Mouse (Mus musculus) brain, embryonic 14.5 days (tissue): ENCODE data around the gene Trim44. TPM values are rescaled to one million over a fixed set of nuclear protein-coding genes. Genes with fewer than 3 reads are reported as not detected.
A peak's percentile ranks its signal among the peaks of the same experiment; 100 is the strongest.

Source experiments
- DNase-seq: peaks from one replicate; pipeline ENCODE4 v3.0.0-alpha.2; 2011; ENCODE audit warnings: low read depth
- CTCF ChIP-seq: fragments of 200-500 bp; IDR thresholded peaks from 2 replicates; pipeline ENCODE4 v1.5.1; 2012; ENCODE audit warnings: inconsistent platforms, mild to moderate bottlenecking, moderate library complexity, borderline replicate concordance; ENCODE audit not compliant: insufficient read depth, insufficient read length; ENCODE audit errors: extremely low read depth
- POLR2A ChIP-seq: fragments of 200-500 bp; IDR thresholded peaks from 2 replicates; pipeline ENCODE4 v1.6.1; 2012; ENCODE audit warnings: mild to moderate bottlenecking, inconsistent platforms, borderline replicate concordance; ENCODE audit not compliant: poor library complexity, insufficient read depth, insufficient read length, severe bottlenecking; ENCODE audit errors: extremely low read depth
- polyA plus RNA-seq: library from polyadenylated mRNA; depleted of rRNA; stranded (reverse); fragments of >200 nt; gene quantifications from 2 replicates; pipeline ENCODE4 v1.2.3, GENCODE M21; 2012; rRNA removed

The Trim44 gene
- polyA plus RNA-seq, 1 experiment = 110 TPM

- no peak for TF ChIP-seq CTCF
- TF ChIP-seq POLR2A = no peak
- peak; percentile 32 for DNase-seq
Measured at GRCm38 (mm10) chr2:102258682-102259081, 148.9 kb downstream of the Trim44 start.

- DNase-seq = peak; percentile 62
Measured at GRCm38 (mm10) chr2:102257964-102258605, 149.5 kb downstream of the Trim44 start.

GRCm38 (mm10) chr2:102256591-102257335 is 150.9 kb downstream of the Trim44 start:
- no peak for TF ChIP-seq POLR2A
- TF ChIP-seq CTCF = no peak
- no peak for DNase-seq

More at GRCm38 (mm10) chr2:102257964-102258605, 149.5 kb downstream of the Trim44 start:
- TF ChIP-seq CTCF = no peak

GRCm38 (mm10) chr2:102256100-102256499 is 151.5 kb downstream of the Trim44 start:
- no peak for DNase-seq

DNA sequence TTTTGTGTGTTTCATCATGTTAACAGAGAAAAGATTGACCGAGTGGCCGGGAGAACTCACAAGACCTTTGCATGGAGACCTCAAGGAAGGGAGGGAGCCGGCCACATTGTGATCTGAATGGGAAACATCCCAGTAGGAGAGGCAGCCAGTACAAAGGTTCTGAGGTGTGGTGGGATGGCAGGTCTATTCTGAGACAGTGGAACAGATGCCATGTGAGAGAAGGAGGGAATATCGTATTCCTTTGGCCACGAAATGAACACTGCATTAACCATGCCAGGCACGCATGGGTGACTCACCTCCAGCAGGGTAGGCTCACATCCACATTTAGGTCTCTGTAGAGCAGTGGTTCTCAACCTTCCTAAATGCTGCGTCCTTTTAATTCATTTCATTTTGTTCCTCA is 154.4 kb downstream of the Trim44 start:
- TF ChIP-seq POLR2A = no peak
- no peak for TF ChIP-seq CTCF
- DNase-seq = no peak

More at GRCm38 (mm10) chr2:102256100-102256499, 151.5 kb downstream of the Trim44 start:
- TF ChIP-seq POLR2A (no peak), CTCF (no peak)

DNA sequence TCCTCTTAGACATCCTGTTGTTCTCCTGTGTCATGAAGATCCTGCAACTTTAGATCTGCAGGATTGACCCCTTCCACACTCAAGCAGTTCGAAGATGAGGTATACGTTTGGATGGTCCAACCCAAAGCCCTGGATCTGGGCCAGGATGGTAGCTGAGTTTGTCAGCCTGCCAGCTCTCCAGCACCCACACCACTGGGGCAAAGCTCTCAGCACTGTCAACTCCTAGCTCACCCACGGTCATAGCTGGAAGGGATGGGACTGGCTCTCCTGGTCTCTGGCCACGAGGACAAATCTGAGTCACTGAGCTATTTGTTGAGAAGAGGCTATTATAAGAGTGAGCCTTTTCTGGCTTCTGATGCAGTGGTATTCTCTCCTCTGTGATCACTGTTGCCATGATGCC is 155.0 kb downstream of the Trim44 start:
- no peak for TF ChIP-seq CTCF
- TF ChIP-seq POLR2A = no peak
- no peak for DNase-seq

Other genes starting within 250 kb of the Trim44 start
- 16.6 and 26.2 TPM in 2 replicates for gene Ldlrad3, start 221.4 kb downstream of the Trim44 start, polyA plus RNA-seq
- 59.1 and 67.1 TPM in 2 replicates for gene Fjx1, start 44.7 kb upstream of the Trim44 start, polyA plus RNA-seq
- gene Pamr1, start 142.2 kb upstream of the Trim44 start, polyA plus RNA-seq = 4.8 and 6.2 TPM in 2 replicates